Mouse (Mus musculus) G1E (cell line): ENCODE measurements around the gene Myo18a.

Source experiments
- CTCF ChIP-seq: IDR thresholded peaks from 2 replicates; pipeline ENCODE4 v1.5.1; 2012; ENCODE audit warnings: low read depth, low read length, inconsistent platforms, mixed read lengths
- GATA1 ChIP-seq: IDR thresholded peaks from 2 replicates; pipeline ENCODE4 v1.6.1; 2012; ENCODE audit warnings: borderline replicate concordance, low read length, inconsistent platforms, mixed read lengths
- GATA2 ChIP-seq: IDR thresholded peaks from 2 replicates; pipeline ENCODE4 v1.6.1; 2012; ENCODE audit warnings: low read depth, low read length, inconsistent platforms, borderline replicate concordance
- POLR2AphosphoS5 ChIP-seq: IDR thresholded peaks from 2 replicates; pipeline ENCODE4 v1.6.1; 2012; ENCODE audit warnings: low read depth, low read length, inconsistent platforms; ENCODE audit not compliant: insufficient replicate concordance
- TAL1 ChIP-seq: conservative IDR thresholded peaks from 2 replicates; pipeline ENCODE4 v1.6.1; 2012; ENCODE audit warnings: low read depth, low read length, inconsistent platforms, mixed read lengths

DNA sequence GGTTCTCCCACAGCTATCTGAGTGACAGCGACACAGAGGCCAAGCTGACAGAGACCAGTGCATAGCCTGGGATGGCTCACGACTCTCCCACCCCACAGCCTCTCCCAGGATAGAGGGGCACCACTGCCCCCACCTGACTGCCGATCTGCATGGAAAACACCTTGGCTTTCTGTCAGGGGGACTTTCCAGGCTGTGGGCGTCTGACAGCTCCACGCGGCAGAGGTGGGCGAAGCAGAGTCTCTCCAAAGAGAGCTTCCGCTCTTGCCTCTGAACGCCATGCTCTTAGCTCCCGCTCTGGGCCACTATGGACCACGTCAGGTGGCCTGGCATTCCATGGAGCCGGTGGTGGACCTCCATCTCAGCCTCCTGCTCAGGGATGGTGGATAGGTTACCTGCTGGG lies 101.7 kb downstream of the Myo18a start:
- no peak for TF ChIP-seq TAL1
- no peak for TF ChIP-seq CTCF
- TF ChIP-seq GATA1: no peak
- no peak for TF ChIP-seq GATA2
- no peak for TF ChIP-seq POLR2AphosphoS5
